Mouse (Mus musculus) liver, postnatal 0 days (tissue): ENCODE measurements around the gene Git2. TPM values are rescaled to one million over a fixed set of nuclear protein-coding genes. Genes with fewer than 3 reads are reported as not detected.

Experiments
- ATAC-seq: fragments of 200-750 bp; cut with Nextera tagmentation; 2 replicates; pipeline ENCODE4 v1.8.0; 2017; ENCODE audit warnings: mild to moderate bottlenecking, moderate library complexity
- DNase-seq: peaks from one replicate; pipeline ENCODE4 v3.0.0-alpha.2; 2016
- H3K27ac ChIP-seq: fragments of 300-500 bp; sonication (generic); 2 replicates; pipeline ENCODE4 v1.5.1; 2014; ENCODE audit warnings: antibody characterized with exemption, moderate library complexity, mild to moderate bottlenecking, low read depth
- H3K27me3 ChIP-seq: fragments of 300-500 bp; sonication (generic); 2 replicates; pipeline ENCODE4 v1.6.1; 2014; ENCODE audit warnings: low read length, control low read depth, mixed read lengths; ENCODE audit not compliant: insufficient read depth
- H3K36me3 ChIP-seq: fragments of 300-500 bp; sonication (generic); replicated peaks from 2 replicates; pipeline ENCODE4 v1.6.1; 2014; ENCODE audit warnings: mild to moderate bottlenecking, control low read depth, low read length, moderate library complexity, mixed read lengths; ENCODE audit not compliant: insufficient read depth
- H3K4me1 ChIP-seq: fragments of 300-500 bp; sonication (generic); 2 replicates; pipeline ENCODE4 v1.6.1; 2014; ENCODE audit warnings: antibody characterized with exemption, mild to moderate bottlenecking, control low read depth; ENCODE audit not compliant: insufficient read depth
- H3K4me2 ChIP-seq: fragments of 300-500 bp; sonication (generic); 2 replicates; pipeline ENCODE4 v1.6.1; 2014; ENCODE audit warnings: low read depth, mild to moderate bottlenecking, low read length, moderate library complexity, mixed read lengths
- H3K4me3 ChIP-seq: fragments of 300-500 bp; sonication (generic); 2 replicates; pipeline ENCODE4 v1.5.1; 2014; ENCODE audit warnings: low read depth, low read length
- H3K9ac ChIP-seq: fragments of 300-500 bp; sonication (generic); replicated peaks from 2 replicates; pipeline ENCODE4 v1.6.1; 2014; ENCODE audit warnings: mild to moderate bottlenecking, moderate library complexity
- H3K9me3 ChIP-seq: fragments of 300-500 bp; sonication (generic); 2 replicates; pipeline ENCODE4 v1.6.1; 2016; ENCODE audit warnings: mild to moderate bottlenecking, control low read depth, low read length, mixed read lengths
- CTCF ChIP-seq: sonication (generic); IDR thresholded peaks from 2 replicates; pipeline ENCODE4 v1.5.1; 2016; ENCODE audit warnings: antibody characterized with exemption, low read depth
- EP300 ChIP-seq: IDR thresholded peaks from 2 replicates; pipeline ENCODE4 v1.6.1; 2016; ENCODE audit warnings: antibody characterized with exemption, low read depth, mild to moderate bottlenecking
- WGBS: fragments of 180-500 bp; shearing (Covaris S2); extraction: QIAGEN DNeasy Blood & Tissue Kit; methylation state at CpG from one replicate; pipeline ENCODE4 v1.1.7; 2014; ENCODE audit not compliant: insufficient replicate concordance; 5-methylcytosine and 5-hydroxymethylcytosine counted together
- polyA plus RNA-seq: library from polyadenylated mRNA; unstranded; fragments of >200 nt; fragmentation: Nextera tagmentation; extraction: Ambion mirVana; gene quantifications from 2 replicates; pipeline ENCODE4 v1.2.1, GENCODE M21; 2015

Gene Git2
- polyA plus RNA-seq, 1 experiment from 2014 or later, result 11.1 TPM

DNA sequence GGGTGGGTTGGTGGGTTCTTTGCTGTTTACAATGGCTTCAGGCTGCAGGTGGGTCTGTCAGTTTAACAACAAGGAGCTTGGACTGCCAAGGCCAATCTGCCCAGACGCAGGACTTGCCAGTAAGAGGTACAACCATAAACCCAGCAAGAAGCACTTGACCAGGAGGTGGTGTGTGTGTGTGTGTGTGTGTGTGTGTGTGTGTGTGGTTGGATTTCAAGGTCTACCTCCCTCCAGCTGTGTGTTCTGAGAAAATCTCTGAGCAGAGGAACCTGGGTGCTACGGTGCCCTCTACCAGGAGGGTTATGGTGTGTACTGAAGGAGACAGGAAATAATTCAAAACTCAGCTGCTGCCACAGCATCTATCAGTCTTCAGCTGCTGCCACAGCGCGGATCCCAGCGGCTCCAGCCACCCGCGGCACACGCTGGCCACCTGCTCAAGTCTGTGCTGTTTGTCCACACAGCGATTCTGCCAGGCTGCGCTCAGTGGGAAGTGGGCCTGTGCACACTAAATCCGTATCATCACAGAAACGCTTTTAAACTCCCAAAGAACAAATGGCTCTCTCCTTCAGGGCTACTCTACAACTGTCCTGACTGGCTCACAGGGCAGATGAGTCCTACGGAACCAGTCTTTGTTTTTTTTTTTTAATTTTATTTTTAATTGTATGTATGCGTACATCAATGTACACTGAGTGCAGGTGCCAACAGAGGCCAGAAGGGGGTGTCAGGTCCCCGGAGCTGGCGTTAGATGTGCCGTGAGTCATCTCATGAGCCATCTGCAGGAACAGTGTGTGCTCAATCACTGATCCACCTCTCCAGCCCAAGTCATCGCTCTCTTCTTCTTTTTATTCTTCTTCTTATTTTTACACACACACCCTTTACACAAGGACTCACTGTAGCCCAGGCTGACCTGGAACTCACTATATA lies 10.2 kb downstream of the Git2 start:
- DNase-seq (no peak), ATAC-seq (no peak)
- no peak overlapping the region for H3K27ac ChIP-seq
- peaks cover 58% of the 10 kb centered on the region for H3K36me3 ChIP-seq
- TF ChIP-seq CTCF, result peak; percentile 41
- no peak for TF ChIP-seq EP300
- 85% methylated on average over 18 of the region's 18 CpGs for WGBS
- H3K4me2 ChIP-seq, result no peak overlapping the region
- H3K9me3 ChIP-seq, result no peaks in the 10 kb centered on the region
- no peak overlapping the region for H3K9ac ChIP-seq
- H3K4me1 ChIP-seq, result no peaks in the 10 kb centered on the region
- no peaks in the 10 kb centered on the region for H3K27me3 ChIP-seq
- no peak overlapping the region for H3K4me3 ChIP-seq

GRCm38 (mm10) chr5:114761980-114762379 lies 13.3 kb downstream of the Git2 start:
- WGBS, result 82% methylated on average over 8 of the region's 8 CpGs
- H3K4me1 ChIP-seq, result no peaks in the 10 kb centered on the region
- no peak overlapping the region for H3K9ac ChIP-seq
- ATAC-seq (no peak), DNase-seq (no peak)
- H3K27ac ChIP-seq, result no peak overlapping the region
- TF ChIP-seq CTCF (no peak), EP300 (no peak)
- no peak overlapping the region for H3K4me3 ChIP-seq
- H3K27me3 ChIP-seq, result no peaks in the 10 kb centered on the region
- no peaks in the 10 kb centered on the region for H3K9me3 ChIP-seq
- no peak overlapping the region for H3K4me2 ChIP-seq
- peaks cover 79% of the 10 kb centered on the region for H3K36me3 ChIP-seq

GRCm38 (mm10) chr5:114759536-114760090 lies 15.7 kb downstream of the Git2 start:
- WGBS, result 86% methylated on average over 5 of the region's 5 CpGs

GRCm38 (mm10) chr5:114753384-114753783 lies 21.9 kb downstream of the Git2 start:
- 89% methylated on average over 10 of the region's 12 CpGs for WGBS
- H3K27ac ChIP-seq, result no peak overlapping the region
- no peaks in the 10 kb centered on the region for H3K4me1 ChIP-seq
- no peaks in the 10 kb centered on the region for H3K27me3 ChIP-seq
- H3K9me3 ChIP-seq, result no peaks in the 10 kb centered on the region
- TF ChIP-seq CTCF, result no peak
- no peak for TF ChIP-seq EP300
- no peak overlapping the region for H3K4me2 ChIP-seq
- H3K4me3 ChIP-seq, result no peak overlapping the region
- no peak overlapping the region for H3K9ac ChIP-seq
- peaks cover 88% of the 10 kb centered on the region for H3K36me3 ChIP-seq
- DNase-seq (no peak), ATAC-seq (no peak)

More at GRCm38 (mm10) chr5:114759536-114760090, 15.7 kb downstream of the Git2 start:
- Histone ChIP-seq H3K9ac (no peak overlapping the region), H3K9me3 (no peaks in the 10 kb centered on the region), H3K27ac (no peak overlapping the region), H3K36me3 (peaks cover 81% of the 10 kb centered on the region), H3K4me1 (no peaks in the 10 kb centered on the region), H3K4me2 (no peak overlapping the region), H3K4me3 (no peak overlapping the region), H3K27me3 (no peaks in the 10 kb centered on the region)
- no peak for TF ChIP-seq EP300
- TF ChIP-seq CTCF, result no peak
- ATAC-seq (no peak), DNase-seq (no peak)

DNA sequence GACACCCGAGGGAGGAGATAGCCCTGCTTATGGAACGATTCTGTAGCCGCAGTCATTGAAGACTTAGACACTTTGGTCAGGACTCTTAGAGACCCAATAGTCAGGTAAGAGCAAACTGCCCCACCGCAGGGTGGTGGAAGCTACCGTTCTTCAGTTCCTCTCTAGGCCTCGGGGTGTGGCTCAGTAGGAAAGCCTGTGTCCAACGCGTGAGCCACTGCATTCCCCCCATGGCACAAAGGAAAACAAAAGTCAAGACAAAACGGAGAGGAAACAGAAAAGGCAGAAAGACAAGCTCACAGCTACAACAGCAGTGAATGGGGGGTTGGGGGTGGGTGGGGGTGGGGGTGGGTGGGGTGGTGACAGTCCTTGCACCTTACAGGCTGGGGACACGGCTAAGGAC lies 22.9 kb downstream of the Git2 start:
- no peak overlapping the region for H3K4me2 ChIP-seq
- no peak for TF ChIP-seq CTCF
- TF ChIP-seq EP300, result no peak
- 85% methylated on average over 10 of the region's 10 CpGs for WGBS
- no peak overlapping the region for H3K4me3 ChIP-seq
- no peaks in the 10 kb centered on the region for H3K27me3 ChIP-seq
- H3K36me3 ChIP-seq, result peaks cover 89% of the 10 kb centered on the region
- ATAC-seq, result no peak
- no peaks in the 10 kb centered on the region for H3K9me3 ChIP-seq
- no peak overlapping the region for H3K27ac ChIP-seq
- H3K9ac ChIP-seq, result no peak overlapping the region
- no peak for DNase-seq
- H3K4me1 ChIP-seq, result no peaks in the 10 kb centered on the region

DNA sequence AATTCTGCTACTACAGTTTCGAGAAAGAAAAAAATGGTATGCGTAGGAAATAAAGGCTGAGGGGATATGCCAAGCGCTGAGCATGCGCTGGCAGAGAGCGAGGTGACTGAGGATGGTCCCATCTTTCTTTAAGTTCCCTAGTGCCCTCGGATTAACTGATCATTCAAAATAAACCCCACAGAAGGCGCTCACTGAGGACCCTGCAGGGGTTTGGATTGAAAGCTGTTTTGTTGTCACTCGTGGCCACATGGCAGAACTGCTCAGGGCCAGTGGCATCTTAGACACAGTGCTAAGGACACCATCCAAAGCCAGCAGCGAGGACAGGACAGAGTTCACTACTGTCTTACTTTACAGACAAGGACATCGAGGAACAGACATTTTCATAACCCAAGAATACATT lies 25.0 kb downstream of the Git2 start:
- TF ChIP-seq CTCF (no peak), EP300 (no peak)
- 89% methylated on average over 10 of the region's 10 CpGs for WGBS
- H3K27me3 ChIP-seq, result no peaks in the 10 kb centered on the region
- no peak overlapping the region for H3K4me2 ChIP-seq
- ATAC-seq, result no peak
- peaks cover 84% of the 10 kb centered on the region for H3K36me3 ChIP-seq
- no peak overlapping the region for H3K9ac ChIP-seq
- H3K4me1 ChIP-seq, result no peaks in the 10 kb centered on the region
- H3K9me3 ChIP-seq, result no peaks in the 10 kb centered on the region
- DNase-seq, result no peak
- H3K27ac ChIP-seq, result no peak overlapping the region
- no peak overlapping the region for H3K4me3 ChIP-seq
